Mouse (Mus musculus) neural tube, embryonic 11.5 days (tissue): ENCODE measurements around the gene Homez. TPM values are rescaled to one million over a fixed set of nuclear protein-coding genes. Genes with fewer than 3 reads are reported as not detected.

ENCODE experiments used
- ATAC-seq: fragments of 200-750 bp; cut with Nextera tagmentation; 2 replicates; pipeline ENCODE4 v1.8.0; 2017; ENCODE audit warnings: moderate number of reproducible peaks, mild to moderate bottlenecking, moderate TSS enrichment, moderate library complexity; ENCODE audit not compliant: insufficient read depth, low FRiP score, low TSS enrichment
- DNase-seq: peaks from one replicate; pipeline ENCODE4 v3.0.0-alpha.2; 2015; ENCODE audit warnings: low spot score
- H3K27ac ChIP-seq: fragments of 300-500 bp; sonication (generic); 2 replicates; pipeline ENCODE4 v1.5.1; 2014; ENCODE audit warnings: low read depth, mild to moderate bottlenecking, low read length
- H3K27me3 ChIP-seq: fragments of 300-500 bp; sonication (generic); 2 replicates; pipeline ENCODE4 v1.6.1; 2014; ENCODE audit warnings: mild to moderate bottlenecking, low read length, mixed read lengths; ENCODE audit not compliant: control insufficient read depth, insufficient read depth
- H3K36me3 ChIP-seq: fragments of 300-500 bp; sonication (generic); 2 replicates; pipeline ENCODE4 v1.6.1; 2014; ENCODE audit warnings: mild to moderate bottlenecking, low read length, moderate library complexity, mixed read lengths; ENCODE audit not compliant: control insufficient read depth, insufficient read depth
- H3K4me1 ChIP-seq: fragments of 300-500 bp; sonication (generic); 2 replicates; pipeline ENCODE4 v1.6.1; 2014; ENCODE audit warnings: low read length, mixed read lengths; ENCODE audit not compliant: control insufficient read depth, insufficient read depth
- H3K4me2 ChIP-seq: fragments of 300-500 bp; sonication (generic); 2 replicates; pipeline ENCODE4 v1.6.1; 2014; ENCODE audit warnings: low read depth, mild to moderate bottlenecking, moderate library complexity
- H3K4me3 ChIP-seq: fragments of 300-500 bp; sonication (generic); 2 replicates; pipeline ENCODE4 v1.5.1; 2014; ENCODE audit warnings: low read depth, low read length
- H3K9ac ChIP-seq: fragments of 300-500 bp; sonication (generic); 2 replicates; pipeline ENCODE4 v1.6.1; 2014; ENCODE audit warnings: mild to moderate bottlenecking, low read length
- H3K9me3 ChIP-seq: fragments of 300-500 bp; sonication (generic); 2 replicates; pipeline ENCODE4 v1.6.1; 2016; ENCODE audit warnings: low read length; ENCODE audit not compliant: control insufficient read depth
- WGBS: fragments of 180-500 bp; shearing (Covaris S2); extraction: QIAGEN DNeasy Blood & Tissue Kit; methylation state at CpG from one replicate; pipeline ENCODE4 v1.1.7; 2014; 5-methylcytosine and 5-hydroxymethylcytosine counted together
- polyA plus RNA-seq: library from polyadenylated mRNA; unstranded; fragments of >200 nt; fragmentation: Nextera tagmentation; extraction: Ambion mirVana; gene quantifications from 2 replicates; pipeline ENCODE4 v1.2.1, GENCODE M21; 2014

The Homez gene
- polyA plus RNA-seq, 1 experiment from 2014 or later: 21.9 TPM

DNA sequence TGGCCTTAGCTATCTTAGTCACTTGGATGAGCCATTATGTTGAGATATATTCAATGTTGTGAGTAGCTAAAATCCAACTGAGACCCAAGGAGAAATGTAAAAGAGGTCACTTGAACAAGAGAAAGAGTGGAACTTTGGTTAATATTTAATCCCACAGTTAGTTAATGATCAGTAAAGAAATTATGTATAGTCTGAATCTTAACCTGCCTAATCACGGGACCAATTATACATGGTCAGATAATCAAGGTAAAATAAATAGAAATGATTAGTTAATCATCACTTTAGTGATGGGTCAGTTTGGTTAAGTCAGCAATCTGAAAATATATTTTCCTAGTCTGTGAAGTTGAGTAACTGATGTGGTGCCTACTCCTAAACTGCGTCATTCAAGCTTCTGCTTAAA is 48.5 kb downstream of the Homez start:
- no peak for DNase-seq
- Histone ChIP-seq H3K27ac (no peak overlapping the region), H3K4me1 (no peaks in the 10 kb centered on the region), H3K9me3 (no peaks in the 10 kb centered on the region), H3K27me3 (no peaks in the 10 kb centered on the region), H3K9ac (no peak overlapping the region), H3K4me2 (no peak overlapping the region), H3K4me3 (no peak overlapping the region), H3K36me3 (no peaks in the 10 kb centered on the region)
- ATAC-seq: no peak
- WGBS: 83% methylated on average over 2 of the region's 2 CpGs

- no peaks in the 10 kb centered on the region for H3K4me1 ChIP-seq
- H3K9me3 ChIP-seq: no peaks in the 10 kb centered on the region
- H3K4me2 ChIP-seq: no peak overlapping the region
- ATAC-seq (no peak), DNase-seq (peak; percentile 16)
- no peaks in the 10 kb centered on the region for H3K27me3 ChIP-seq
- H3K9ac ChIP-seq: no peak overlapping the region
- H3K4me3 ChIP-seq: no peak overlapping the region
- H3K27ac ChIP-seq: no peak overlapping the region
- WGBS: 55% methylated on average over 2 of the region's 2 CpGs
- H3K36me3 ChIP-seq: no peaks in the 10 kb centered on the region
These were observed 53.0 kb downstream of the Homez start for GRCm38 (mm10) chr14:54817791-54818190.

GRCm38 (mm10) chr14:54815737-54816136 is 55.0 kb downstream of the Homez start:
- DNase-seq: no peak
- no peaks in the 10 kb centered on the region for H3K36me3 ChIP-seq
- H3K9ac ChIP-seq: no peak overlapping the region
- H3K4me2 ChIP-seq: no peak overlapping the region
- H3K4me3 ChIP-seq: no peak overlapping the region
- H3K27ac ChIP-seq: no peak overlapping the region
- no peak for ATAC-seq
- no peaks in the 10 kb centered on the region for H3K9me3 ChIP-seq
- 73% methylated on average over 3 of the region's 3 CpGs for WGBS
- no peaks in the 10 kb centered on the region for H3K27me3 ChIP-seq
- H3K4me1 ChIP-seq: no peaks in the 10 kb centered on the region

- ATAC-seq: no peak
- no peaks in the 10 kb centered on the region for H3K36me3 ChIP-seq
- H3K9me3 ChIP-seq: no peaks in the 10 kb centered on the region
- WGBS: 82% methylated on average over 29 of the region's 29 CpGs
- no peak within 1 kb of the TSS for H3K4me2 ChIP-seq
- no peaks in the 10 kb centered on the region for H3K27me3 ChIP-seq
- no peak for DNase-seq
- no peaks in the 10 kb centered on the region for H3K4me1 ChIP-seq
- no peak within 1 kb of the TSS for H3K27ac ChIP-seq
- no peak within 1 kb of the TSS for H3K9ac ChIP-seq
- no peak within 1 kb of the TSS for H3K4me3 ChIP-seq
These were observed 56.8 kb downstream of the Homez start, which contains the start of gene Rnf212b for GRCm38 (mm10) chr14:54813991-54814390. Gene Rnf212b (plus strand): TSS chr14:54814141.

GRCm38 (mm10) chr14:54809668-54810033 is 61.1 kb downstream of the Homez start:
- ATAC-seq (no peak), DNase-seq (no peak)
- Histone ChIP-seq H3K27ac (no peak overlapping the region), H3K4me3 (no peak overlapping the region), H3K9ac (no peak overlapping the region), H3K36me3 (no peaks in the 10 kb centered on the region), H3K9me3 (no peaks in the 10 kb centered on the region), H3K4me1 (no peaks in the 10 kb centered on the region), H3K4me2 (no peak overlapping the region), H3K27me3 (no peaks in the 10 kb centered on the region)
- 82% methylated on average over 3 of the region's 3 CpGs for WGBS

- Histone ChIP-seq H3K4me3 (no peak overlapping the region), H3K4me2 (no peak overlapping the region), H3K9me3 (no peaks in the 10 kb centered on the region), H3K4me1 (no peaks in the 10 kb centered on the region), H3K9ac (no peak overlapping the region), H3K36me3 (no peaks in the 10 kb centered on the region), H3K27ac (no peak overlapping the region), H3K27me3 (no peaks in the 10 kb centered on the region)
- ATAC-seq (no peak), DNase-seq (no peak)
- WGBS: 81% methylated on average over 4 of the region's 4 CpGs
These were observed 61.8 kb downstream of the Homez start for GRCm38 (mm10) chr14:54808718-54809667.

DNA sequence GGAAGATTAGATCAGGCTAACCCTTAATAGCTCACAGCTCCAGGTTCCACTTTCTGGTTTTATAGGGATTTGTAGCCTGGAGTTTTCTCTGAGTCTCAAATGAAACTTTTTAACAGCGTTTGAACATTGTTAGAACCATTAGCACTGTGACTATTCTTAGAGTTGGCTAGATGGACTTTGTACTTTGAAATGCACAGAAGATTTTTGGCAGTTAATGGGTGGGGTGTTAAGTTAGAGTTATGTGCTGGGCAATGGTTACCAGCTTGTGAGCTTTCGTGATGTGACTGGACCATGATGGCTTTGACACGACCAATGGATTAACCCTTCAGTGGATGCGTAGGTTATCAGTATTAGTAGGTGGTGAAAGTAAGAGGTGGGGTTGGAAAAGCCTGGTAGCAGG is 64.6 kb downstream of the Homez start:
- Histone ChIP-seq H3K36me3 (no peaks in the 10 kb centered on the region), H3K4me2 (no peak overlapping the region), H3K4me3 (no peak overlapping the region), H3K27ac (no peak overlapping the region), H3K9ac (no peak overlapping the region), H3K9me3 (no peaks in the 10 kb centered on the region), H3K4me1 (no peaks in the 10 kb centered on the region), H3K27me3 (no peaks in the 10 kb centered on the region)
- WGBS: 82% methylated on average over 4 of the region's 4 CpGs
- DNase-seq (no peak), ATAC-seq (no peak)
